Comparison of ENCODE assay signal across 29 mouse cellular contexts in the genomic region with DNA sequence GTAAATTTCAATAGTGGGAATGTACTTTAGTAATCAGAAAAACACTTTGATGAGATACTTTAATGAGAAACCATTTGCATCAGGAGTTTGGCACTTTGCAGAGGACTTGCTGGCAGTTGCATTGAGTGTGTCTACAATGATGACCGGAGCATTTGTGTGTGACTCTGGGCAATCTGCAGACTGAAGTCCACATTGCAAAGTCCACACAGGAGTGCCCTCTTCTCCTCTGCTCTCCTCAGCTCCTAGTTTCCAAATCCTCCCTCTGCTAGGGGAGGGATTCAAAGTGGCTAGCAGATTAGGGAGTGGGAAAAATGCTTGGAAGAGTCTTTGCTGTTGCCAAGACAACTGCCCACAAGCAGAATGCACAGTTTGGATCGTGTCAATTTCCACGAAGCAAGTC. TPM values are rescaled to one million over a fixed set of nuclear protein-coding genes. Genes with fewer than 3 reads are reported as not detected.
DNase-seq lines count a peak whose midpoint lies in the region; ATAC-seq and TF ChIP-seq lines count a peak whose summit lies in the region.
"Had no signal": no experiment of that assay in that cellular context is flagged by ENCODE, and none has a peak within 500 bp of the region (broad histone marks: within the 10 kb centered on the region; RNA-seq: fewer than 3 reads in every experiment).

No protein-coding gene starts in this region.

- peak; percentile 70 for DNase-seq in kidney, adult 2 months
- no peak for DNase-seq in liver, embryonic 11.5 days (ENCODE audit: low spot score)
- no peak for DNase-seq in forebrain, embryonic 10.5 days (ENCODE audit: extremely low spot score, low spot score)
- DNase-seq in left cerebral cortex, postnatal 4 days: no peak
- DNase-seq: adrenal gland, postnatal 36 days; cerebellum, adult 2 months; cerebellum, postnatal 25 days; gastrocnemius, postnatal 36 days; heart, adult 2 months; heart, postnatal 14 days; layer of hippocampus, postnatal 36 days; lung, postnatal 10 days; spleen, adult 18-20 months had no signal

- no peak overlapping the region for H3K9ac ChIP-seq in kidney, embryonic 15.5 days
- H3K9ac ChIP-seq in liver, embryonic 15.5 days: no peak overlapping the region
- H3K9ac ChIP-seq in liver, embryonic 11.5 days (ENCODE audit: low read depth, low read length): no peak overlapping the region
- H3K9ac ChIP-seq in intestine, embryonic 16.5 days (ENCODE audit: low read depth, low read length): no peak overlapping the region
- H3K9ac ChIP-seq: embryonic facial prominence, embryonic 12.5 days; forebrain, embryonic 13.5 days; heart, embryonic 13.5 days; limb, embryonic 12.5 days; midbrain, embryonic 12.5 days had no signal

- no peaks in the 10 kb centered on the region for H3K36me3 ChIP-seq in kidney, adult 2 months (ENCODE audit: control insufficient read depth, insufficient read depth, low read length)
- no peaks in the 10 kb centered on the region for H3K36me3 ChIP-seq in kidney, embryonic 15.5 days
- H3K36me3 ChIP-seq in liver, embryonic 15.5 days (replicated peaks): no peaks in the 10 kb centered on the region
- no peaks in the 10 kb centered on the region for H3K36me3 ChIP-seq in liver, embryonic 11.5 days (ENCODE audit: control insufficient read depth, insufficient read depth, low read length)
- H3K36me3 ChIP-seq in intestine, embryonic 16.5 days (ENCODE audit: control insufficient read depth, insufficient read depth, low read length): no peaks in the 10 kb centered on the region
- H3K36me3 ChIP-seq in forebrain, embryonic 10.5 days (replicated peaks): no peaks in the 10 kb centered on the region
- H3K36me3 ChIP-seq: embryonic facial prominence, embryonic 12.5 days; heart, embryonic 13.5 days; limb, embryonic 12.5 days; midbrain, embryonic 12.5 days had no signal

- ATAC-seq in kidney, embryonic 15.5 days (replicated peaks; ENCODE audit: low FRiP score): no peak
- 0 out of 2 replicates have a peak, but pooled peaks have one; percentile 22 for ATAC-seq in liver, embryonic 15.5 days (ENCODE audit: insufficient read depth)
- no peak for ATAC-seq in liver, embryonic 11.5 days (replicated peaks; ENCODE audit: low FRiP score)
- ATAC-seq in intestine, embryonic 16.5 days: peak; percentile 82
- ATAC-seq: forebrain, embryonic 13.5 days had no signal

- intact Hi-C loops in left cerebral cortex, postnatal 4 days (cut with DNase I): no loop called here

- H3K4me3 ChIP-seq in kidney, adult 2 months (ENCODE audit: insufficient read depth, low read depth, low read length): no peak overlapping the region
- no peak overlapping the region for H3K4me3 ChIP-seq in kidney, embryonic 15.5 days (replicated peaks)
- no peak overlapping the region for H3K4me3 ChIP-seq in liver, embryonic 15.5 days (replicated peaks)
- H3K4me3 ChIP-seq in liver, embryonic 11.5 days (ENCODE audit: low read depth, low read length): no peak overlapping the region
- no peak overlapping the region for H3K4me3 ChIP-seq in intestine, embryonic 16.5 days (ENCODE audit: low read length)
- no peak overlapping the region for H3K4me3 ChIP-seq in forebrain, embryonic 10.5 days
- H3K4me3 ChIP-seq: embryonic facial prominence, embryonic 12.5 days; erythroblast, embryonic 14.5 days; forebrain, embryonic 13.5 days; heart, adult 2 months; heart, embryonic 13.5 days; limb, embryonic 12.5 days; midbrain, embryonic 12.5 days had no signal

- H3K4me1 ChIP-seq in kidney, adult 2 months (ENCODE audit: control insufficient read depth, insufficient read depth, low read length): no peaks in the 10 kb centered on the region
- H3K4me1 ChIP-seq in kidney, embryonic 15.5 days: no peaks in the 10 kb centered on the region
- 0 out of 2 replicates have a peak, but pooled peaks cover 3% of the 10 kb centered on the region for H3K4me1 ChIP-seq in liver, embryonic 15.5 days (replicated peaks)
- H3K4me1 ChIP-seq in liver, embryonic 11.5 days (replicated peaks; ENCODE audit: control insufficient read depth, insufficient read depth, low read length): no peaks in the 10 kb centered on the region
- peaks cover 9% of the 10 kb centered on the region; the same call in 1 of the 2 replicates for H3K4me1 ChIP-seq in intestine, embryonic 16.5 days (ENCODE audit: control insufficient read depth, insufficient read depth, low read length)
- peaks cover 5% of the 10 kb centered on the region; the same call in 1 of the 2 replicates for H3K4me1 ChIP-seq in forebrain, embryonic 10.5 days
- H3K4me1 ChIP-seq: embryonic facial prominence, embryonic 12.5 days; heart, embryonic 13.5 days; limb, embryonic 12.5 days; midbrain, embryonic 12.5 days had no signal

- no peak overlapping the region for H3K27ac ChIP-seq in kidney, adult 2 months (ENCODE audit: insufficient read depth, low read depth, low read length)
- no peak overlapping the region for H3K27ac ChIP-seq in kidney, embryonic 15.5 days
- no peak overlapping the region for H3K27ac ChIP-seq in liver, embryonic 15.5 days (replicated peaks)
- H3K27ac ChIP-seq in liver, embryonic 11.5 days (ENCODE audit: low read depth, low read length): no peak overlapping the region
- H3K27ac ChIP-seq in intestine, embryonic 16.5 days (ENCODE audit: low read length): no peak overlapping the region
- H3K27ac ChIP-seq in forebrain, embryonic 10.5 days: no peak overlapping the region
- H3K27ac ChIP-seq: embryonic facial prominence, embryonic 12.5 days; heart, adult 2 months; heart, embryonic 13.5 days; limb, embryonic 12.5 days; midbrain, embryonic 12.5 days had no signal

- TF ChIP-seq CTCF in kidney, adult 2 months (conservative IDR thresholded peaks at IDR 0.05; ENCODE audit: insufficient read depth, insufficient read length, low read depth, low read length): no peak

- no peaks in the 10 kb centered on the region for H3K27me3 ChIP-seq in kidney, adult 2 months (replicated peaks; ENCODE audit: control insufficient read depth, insufficient read depth, low read length)
- H3K27me3 ChIP-seq in kidney, embryonic 15.5 days: no peaks in the 10 kb centered on the region
- no peaks in the 10 kb centered on the region for H3K27me3 ChIP-seq in liver, embryonic 15.5 days
- H3K27me3 ChIP-seq in liver, embryonic 11.5 days (replicated peaks; ENCODE audit: control insufficient read depth, insufficient read depth, low read length): no peaks in the 10 kb centered on the region
- H3K27me3 ChIP-seq in intestine, embryonic 16.5 days (replicated peaks; ENCODE audit: control insufficient read depth, insufficient read depth, low read length): no peaks in the 10 kb centered on the region
- no peaks in the 10 kb centered on the region for H3K27me3 ChIP-seq in forebrain, embryonic 10.5 days (ENCODE audit: poor library complexity, severe bottlenecking)
- H3K27me3 ChIP-seq: embryonic facial prominence, embryonic 12.5 days; forebrain, embryonic 13.5 days; limb, embryonic 12.5 days; midbrain, embryonic 12.5 days had no signal

- no peaks in the 10 kb centered on the region for H3K9me3 ChIP-seq in kidney, embryonic 15.5 days (replicated peaks)
- H3K9me3 ChIP-seq in liver, embryonic 15.5 days (replicated peaks): no peaks in the 10 kb centered on the region
- no peaks in the 10 kb centered on the region for H3K9me3 ChIP-seq in liver, embryonic 11.5 days (ENCODE audit: control insufficient read depth, low read length)
- H3K9me3 ChIP-seq in intestine, embryonic 16.5 days (ENCODE audit: control insufficient read depth, low read length): no peaks in the 10 kb centered on the region
- no peaks in the 10 kb centered on the region for H3K9me3 ChIP-seq in forebrain, embryonic 10.5 days
- H3K9me3 ChIP-seq: embryonic facial prominence, embryonic 12.5 days; forebrain, embryonic 13.5 days; heart, embryonic 13.5 days; limb, embryonic 12.5 days; midbrain, embryonic 12.5 days had no signal

- 44% methylated on average over 3 of the region's 3 CpGs for WGBS in kidney, adult 2 months
- WGBS in kidney, embryonic 15.5 days: 75% methylated on average over 3 of the region's 3 CpGs
- WGBS in liver, embryonic 15.5 days (ENCODE audit: insufficient replicate concordance): 56% methylated on average over 3 of the region's 3 CpGs
- WGBS in liver, embryonic 11.5 days: 61% methylated on average over 3 of the region's 3 CpGs
- 63% methylated on average over 3 of the region's 3 CpGs for WGBS in intestine, embryonic 16.5 days
- WGBS in forebrain, embryonic 10.5 days: 71% methylated on average over 3 of the region's 3 CpGs

- TF ChIP-seq POLR2A in kidney, adult 2 months (IDR thresholded peaks at IDR 0.05; ENCODE audit: low read depth, low read length): no peak

- H3K4me2 ChIP-seq in kidney, embryonic 15.5 days: no peak overlapping the region
- H3K4me2 ChIP-seq in liver, embryonic 15.5 days: no peak overlapping the region
- no peak overlapping the region for H3K4me2 ChIP-seq in liver, embryonic 11.5 days
- H3K4me2 ChIP-seq in intestine, embryonic 16.5 days (ENCODE audit: low read depth, low read length): no peak overlapping the region
- H3K4me2 ChIP-seq: embryonic facial prominence, embryonic 12.5 days; forebrain, embryonic 13.5 days; heart, embryonic 13.5 days; limb, embryonic 12.5 days; midbrain, embryonic 12.5 days had no signal

RNA-seq across cellular contexts. Expression of a gene that starts 16.6 kb away (rescaled TPM):
- polyA plus RNA-seq in kidney, adult 2 months (2012; rRNA removed): 38.5 and 41.9 TPM in 2 replicates
- 11.6 and 14.4 TPM in 2 replicates for polyA plus RNA-seq in kidney, embryonic 15.5 days (2015; fragmentation: Nextera tagmentation; extraction: Ambion mirVana)
- 5.4 and 5.5 TPM in 2 replicates for polyA plus RNA-seq in liver, embryonic 15.5 days (2015; fragmentation: Nextera tagmentation; extraction: Ambion mirVana)
- 17.0 and 20.4 TPM in 2 replicates for polyA plus RNA-seq in liver, embryonic 11.5 days (2014; fragmentation: Nextera tagmentation; extraction: Ambion mirVana)
- polyA plus RNA-seq in intestine, embryonic 16.5 days (2015; fragmentation: Nextera tagmentation; extraction: Ambion mirVana): 8.3 and 8.5 TPM in 2 replicates
- polyA plus RNA-seq in forebrain, embryonic 10.5 days (2016; fragmentation: Nextera tagmentation; extraction: Ambion mirVana): 25.6 and 26.8 TPM in 2 replicates
- total RNA-seq in left cerebral cortex, postnatal 4 days (2021): 100 to 1,000 TPM; 186 to 187 TPM

RNA-seq across cellular contexts. Expression of a gene that starts 16.7 kb away (rescaled TPM):
- polyA plus RNA-seq in kidney, adult 2 months (2012; rRNA removed): 5.2 and 5.6 TPM in 2 replicates
- 34.6 and 35.1 TPM in 2 replicates for polyA plus RNA-seq in kidney, embryonic 15.5 days (2015; fragmentation: Nextera tagmentation; extraction: Ambion mirVana)
- 6.9 and 8.1 TPM in 2 replicates for polyA plus RNA-seq in liver, embryonic 15.5 days (2015; fragmentation: Nextera tagmentation; extraction: Ambion mirVana)
- polyA plus RNA-seq in liver, embryonic 11.5 days (2014; fragmentation: Nextera tagmentation; extraction: Ambion mirVana): 30.6 and 32.7 TPM in 2 replicates
- polyA plus RNA-seq in intestine, embryonic 16.5 days (2015; fragmentation: Nextera tagmentation; extraction: Ambion mirVana): 20.9 and 23.2 TPM in 2 replicates
- 43.6 and 43.7 TPM in 2 replicates for polyA plus RNA-seq in forebrain, embryonic 10.5 days (2016; fragmentation: Nextera tagmentation; extraction: Ambion mirVana)
- 10 to 100 TPM; 41.0 to 46.5 TPM for total RNA-seq in left cerebral cortex, postnatal 4 days (2021)

RNA-seq across cellular contexts. Expression of a gene that starts 21.2 kb away (rescaled TPM):
- polyA plus RNA-seq in kidney, adult 2 months (2012; rRNA removed): not detected in 2 replicates
- polyA plus RNA-seq in kidney, embryonic 15.5 days (2015; fragmentation: Nextera tagmentation; extraction: Ambion mirVana): 0.12 TPM in 1 of 2 replicates, not detected in the other
- polyA plus RNA-seq in liver, embryonic 15.5 days (2015; fragmentation: Nextera tagmentation; extraction: Ambion mirVana): not detected in 2 replicates
- polyA plus RNA-seq in liver, embryonic 11.5 days (2014; fragmentation: Nextera tagmentation; extraction: Ambion mirVana): not detected in 2 replicates
- polyA plus RNA-seq in intestine, embryonic 16.5 days (2015; fragmentation: Nextera tagmentation; extraction: Ambion mirVana): 0.17 TPM in 1 of 2 replicates, not detected in the other
- polyA plus RNA-seq in forebrain, embryonic 10.5 days (2016; fragmentation: Nextera tagmentation; extraction: Ambion mirVana): not detected in 2 replicates
- total RNA-seq in left cerebral cortex, postnatal 4 days (2021): not detected
- total RNA-seq: adrenal gland, postnatal 36 days; ES-E14; gastrocnemius, adult 18-20 months; gastrocnemius, postnatal 36 days; heart, adult 2 months; heart, postnatal 14 days; layer of hippocampus, adult 8-10 months; layer of hippocampus, postnatal 36 days; left cerebral cortex, postnatal 10 days; neutrophil, adult 5-6 weeks had no signal
- polyA plus RNA-seq: cerebellum, adult 2 months; embryonic facial prominence, embryonic 12.5 days; erythroblast, embryonic 14.5 days; forebrain, embryonic 13.5 days; heart, adult 2 months; heart, embryonic 13.5 days; hindbrain, embryonic 11.5 days; limb, embryonic 12.5 days; midbrain, embryonic 12.5 days; thymus, postnatal 0 days had no signal

Comparison
In these comparisons a context has a peak if more than half of its experiments do, and no peak if none do; other contexts are left out.
1. ATAC-seq: peak in liver, embryonic 15.5 days (single experiment) and intestine, embryonic 16.5 days (single experiment); none in kidney, embryonic 15.5 days (single experiment) and liver, embryonic 11.5 days (single experiment).